Mouse (Mus musculus) MEL (cell line): ENCODE measurements at regions not wholly inside any gene's neighbourhood (a gene's known extent, or its start where the extent isn't known, plus 50 kb on each side); places are given as distances from the start of the nearest gene placed in this dataset.

ENCODE experiments used
- CHD2 ChIP-seq: IDR thresholded peaks from 2 replicates; pipeline ENCODE4 v1.6.1; 2011; ENCODE audit warnings: low read length, improper control_type of control experiment
- CTCF ChIP-seq, 3 experiments: IDR thresholded peaks in 2 of 3; conservative IDR thresholded peaks in 1 of 3; 2 replicates each; pipeline ENCODE4 v1.5.1; 2011 to 2012; ENCODE audit warnings: low read length in 3 of 3, low read depth in 2 of 3, mild to moderate bottlenecking in 2 of 3, improper control_type of control experiment in 1 of 3, inconsistent platforms in 1 of 3, mixed read lengths in 1 of 3, moderate library complexity in 1 of 3; ENCODE audit not compliant: control insufficient read depth in 1 of 3, insufficient read depth in 1 of 3, poor library complexity in 1 of 3, severe bottlenecking in 1 of 3
- EP300 ChIP-seq, 2 experiments: IDR thresholded peaks; 2 replicates each; pipeline ENCODE4 v1.6.1; 2011; ENCODE audit warnings: improper control_type of control experiment in 2 of 2, low read length in 2 of 2, low read depth in 1 of 2, mild to moderate bottlenecking in 1 of 2
- HCFC1 ChIP-seq: IDR thresholded peaks from 2 replicates; pipeline ENCODE4 v1.6.1; 2012; ENCODE audit warnings: low read depth, mild to moderate bottlenecking, inconsistent platforms, low read length, improper control_type of control experiment, moderate library complexity
- MAX ChIP-seq: IDR thresholded peaks from 2 replicates; pipeline ENCODE4 v1.6.1; 2011; ENCODE audit warnings: low read length, improper control_type of control experiment
- NRF1 ChIP-seq: IDR thresholded peaks from 2 replicates; pipeline ENCODE4 v1.6.1; 2014; ENCODE audit warnings: low read depth, mild to moderate bottlenecking, inconsistent platforms, low read length, improper control_type of control experiment, moderate library complexity; ENCODE audit not compliant: poor library complexity, insufficient read depth, severe bottlenecking
- POLR2A ChIP-seq, 2 experiments: IDR thresholded peaks; 2 replicates each; pipeline ENCODE4 v1.6.1; 2011 to 2012; ENCODE audit warnings: low read length in 2 of 2, mild to moderate bottlenecking in 2 of 2, control low read depth in 1 of 2, improper control_type of control experiment in 1 of 2, low read depth in 1 of 2, moderate library complexity in 1 of 2; ENCODE audit not compliant: control insufficient read depth in 1 of 2, insufficient read depth in 1 of 2, poor library complexity in 1 of 2
- POLR2AphosphoS5 ChIP-seq: IDR thresholded peaks from 2 replicates; pipeline ENCODE4 v1.6.1; 2012; ENCODE audit warnings: low read depth, borderline replicate concordance, mild to moderate bottlenecking, inconsistent platforms, low read length, moderate library complexity, mixed read lengths
- SMC3 ChIP-seq: IDR thresholded peaks from 2 replicates; pipeline ENCODE4 v1.6.1; 2011; ENCODE audit warnings: low read depth, low read length, improper control_type of control experiment

- TF ChIP-seq CTCF (IDR thresholded peaks at IDR 0.05 in 2 of 3, conservative IDR thresholded peaks at IDR 0.05 in 1 of 3; ENCODE audit: control insufficient read depth in 1 of 3, insufficient read depth in 1 of 3, low read depth in 2 of 3, low read length in 3 of 3, poor library complexity in 1 of 3, severe bottlenecking in 1 of 3) (no peak), POLR2A (IDR thresholded peaks at IDR 0.05; ENCODE audit: control insufficient read depth in 1 of 2, insufficient read depth in 1 of 2, low read depth in 1 of 2, low read length in 2 of 2, poor library complexity in 1 of 2) (no peak), POLR2AphosphoS5 (no peak), SMC3 (no peak), MAX (no peak), NRF1 (no peak), EP300 (IDR thresholded peaks at IDR 0.05; ENCODE audit: low read depth in 1 of 2, low read length in 2 of 2) (no peak), HCFC1 (no peak), CHD2 (no peak)
Measured at GRCm38 (mm10) chrX:12445093-12445492, 142.5 kb upstream of the Atp6ap2 start.
